Mouse (Mus musculus) adrenal gland, adult 2 months (tissue): ENCODE results near the gene Fez1. TPM values are rescaled to one million over a fixed set of nuclear protein-coding genes. Genes with fewer than 3 reads are reported as not detected.

Experiments
- DNase-seq: peaks from one replicate; pipeline ENCODE4 v3.0.0; 2021
- polyA plus RNA-seq: library from polyadenylated mRNA; depleted of rRNA; stranded (reverse); fragments of >200 nt; gene quantifications from 2 replicates; pipeline ENCODE4 v1.2.3, GENCODE M21; 2012; rRNA removed
- total RNA-seq, 2 experiments: library from RNA; stranded (reverse); gene quantifications; 2 replicates each; pipeline ENCODE4 v1.2.3; 2021

Fez1 gene
- total and polyA plus RNA-seq, 3 experiments, result 0.76 to 7.2 (median 2.7) TPM

DNA sequence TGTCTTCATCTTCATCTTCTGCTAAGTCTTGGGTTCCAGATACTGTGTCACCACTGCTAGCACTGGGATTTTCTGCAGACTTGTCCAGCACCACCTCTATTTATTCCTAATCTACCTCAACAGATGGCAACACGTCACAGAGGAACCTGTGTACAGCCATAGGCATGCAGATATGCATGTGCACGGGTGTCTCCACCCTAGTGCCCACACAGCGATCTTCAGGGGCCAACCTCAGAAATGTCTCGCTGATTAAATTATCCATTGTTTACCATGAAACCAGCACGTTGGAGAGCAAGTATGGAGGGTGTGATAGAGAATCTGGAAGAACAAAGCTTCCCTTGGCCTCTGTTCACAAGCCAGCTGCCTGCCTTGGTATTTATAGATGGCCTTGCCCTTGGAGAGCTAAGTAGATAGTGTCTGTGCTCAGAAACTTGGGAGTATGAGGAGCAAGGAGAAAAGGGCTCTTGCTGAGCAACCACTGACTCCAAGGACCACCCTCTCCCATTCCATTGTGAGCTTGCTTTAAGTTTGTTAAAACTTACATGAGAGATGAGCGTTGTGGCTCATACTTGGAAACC lies 71.8 kb downstream of the Fez1 start:
- DNase-seq, result peak; percentile 35

DNA sequence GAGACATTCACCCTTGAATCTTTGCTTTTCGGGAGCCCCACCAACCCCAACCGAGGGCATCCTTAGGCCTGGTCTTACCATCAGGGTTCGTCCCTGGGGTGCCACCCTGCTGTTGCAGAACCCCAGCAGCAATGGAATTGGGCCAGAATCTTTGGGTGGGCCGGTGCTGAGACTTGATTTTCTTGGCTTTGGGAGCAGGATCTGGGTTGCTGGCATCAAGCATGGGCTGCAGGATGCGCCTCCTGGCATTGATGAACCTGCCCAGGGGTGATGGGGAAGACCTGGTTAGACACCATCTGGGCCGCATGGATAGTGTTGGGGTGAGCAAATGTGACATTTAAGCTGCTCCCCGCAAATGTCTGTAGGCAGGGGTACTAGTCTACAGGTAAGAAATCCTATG lies 72.6 kb downstream of the Fez1 start:
- DNase-seq, result no peak

DNA sequence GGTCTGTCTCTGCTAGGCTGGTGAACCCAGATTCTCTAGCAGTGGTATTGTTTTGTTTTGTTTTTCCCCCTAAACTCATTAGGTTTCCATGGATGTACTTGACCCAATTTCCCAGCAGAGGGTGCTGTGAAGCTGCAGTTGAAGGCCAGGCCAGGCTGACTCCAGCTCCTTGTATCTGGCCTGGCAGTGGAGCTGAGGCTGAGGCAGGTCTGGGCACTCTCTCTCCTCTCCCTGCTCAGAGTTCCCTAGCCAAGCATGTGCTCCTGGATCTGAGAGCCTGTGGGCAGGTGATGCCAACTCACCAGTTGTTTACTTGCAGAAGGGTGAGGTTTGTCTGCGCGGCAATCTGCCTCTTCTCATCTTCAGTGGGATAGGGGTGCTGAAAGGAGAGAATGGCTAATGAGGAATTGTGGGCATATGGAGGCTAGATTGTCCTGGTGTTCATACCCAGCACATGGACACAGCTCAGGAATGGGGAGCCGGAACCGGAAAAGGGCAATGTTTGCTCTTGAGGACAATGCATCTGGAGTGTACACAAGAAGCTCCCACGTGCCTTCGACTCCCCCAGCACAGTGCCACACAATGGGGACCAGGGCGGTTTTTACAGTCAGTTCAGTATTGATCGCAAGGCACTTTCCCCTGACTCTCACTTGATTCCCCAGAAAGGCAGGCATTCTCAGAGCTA lies 73.5 kb downstream of the Fez1 start:
- DNase-seq, result peak; percentile 72

DNA sequence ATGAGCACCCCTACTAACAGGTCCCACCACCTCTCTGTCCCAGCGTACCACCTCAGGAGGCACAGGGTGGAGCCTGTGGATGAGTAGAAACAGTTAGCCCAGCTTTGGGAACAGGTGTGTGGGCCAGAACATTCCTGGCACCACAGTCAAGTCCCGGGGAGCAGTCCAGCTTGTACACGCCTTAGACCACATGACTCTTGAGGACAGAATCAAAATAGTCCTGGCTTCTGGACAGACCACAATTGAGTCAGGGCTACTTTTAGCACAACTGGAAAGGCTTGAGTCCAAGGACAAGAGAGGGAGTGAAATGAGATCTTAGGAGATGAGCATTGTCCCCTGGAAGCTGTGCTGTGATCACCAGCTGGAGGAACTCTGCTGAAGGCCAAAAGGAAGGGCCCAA lies 76.9 kb downstream of the Fez1 start:
- DNase-seq, result no peak

DNA sequence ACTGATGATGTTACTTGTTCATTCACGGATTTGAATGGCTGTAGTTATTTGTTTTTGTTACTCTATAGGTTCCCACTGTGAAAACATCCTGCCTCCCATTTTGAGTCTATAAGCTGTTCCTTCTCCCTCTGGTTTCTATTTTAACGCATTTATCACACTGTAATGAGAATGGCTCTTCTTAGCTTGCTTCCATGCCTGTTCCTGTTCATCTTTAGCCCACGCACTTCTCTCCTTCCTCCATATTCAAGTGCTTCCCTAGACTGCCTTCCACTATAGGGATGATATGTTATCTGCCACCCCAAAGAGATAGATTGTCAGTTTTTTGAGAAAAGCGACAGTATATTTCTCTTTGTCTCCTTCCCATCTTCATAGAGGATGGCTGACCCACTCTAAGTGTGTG lies 78.8 kb downstream of the Fez1 start:
- no peak for DNase-seq

DNA sequence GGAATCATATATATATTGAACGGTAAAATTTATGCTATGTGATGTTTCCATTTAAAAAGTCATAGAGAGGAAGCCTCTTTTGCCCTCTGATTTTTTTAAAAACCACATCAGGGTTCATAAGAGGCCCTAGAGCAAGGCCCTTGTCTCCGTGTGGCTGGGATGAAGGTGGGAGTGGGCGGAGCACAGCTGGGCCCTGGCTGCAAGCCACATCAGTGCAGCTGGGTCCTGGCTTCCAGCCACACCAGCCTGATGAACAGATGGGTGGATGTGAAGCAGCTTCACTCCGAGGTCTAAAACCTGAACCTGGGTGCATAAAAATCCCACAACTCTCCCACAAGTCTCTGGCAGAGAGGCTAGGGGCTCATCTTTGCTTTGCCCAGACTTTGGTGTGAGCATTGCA lies 83.8 kb downstream of the Fez1 start:
- no peak for DNase-seq

DNA sequence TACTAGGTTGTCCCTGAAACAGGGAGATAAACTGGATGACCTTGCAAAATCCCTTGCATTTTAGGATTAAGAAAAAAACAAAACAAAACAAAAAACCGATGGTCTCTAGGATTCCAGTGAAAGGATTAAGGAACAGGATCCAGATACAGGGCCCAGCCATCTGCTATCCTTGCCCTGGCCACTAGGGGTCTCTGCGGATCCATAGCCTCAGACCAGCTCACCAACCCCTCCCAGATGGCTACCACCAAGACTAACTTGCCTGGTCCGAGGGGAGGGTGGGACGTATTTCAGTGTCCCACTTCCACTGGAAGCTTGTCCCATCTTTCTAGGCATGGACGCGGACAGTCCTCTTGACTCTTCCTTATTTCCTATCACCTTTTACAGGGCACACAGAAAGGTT lies 94.7 kb downstream of the Fez1 start:
- peak; percentile 72 for DNase-seq

DNA sequence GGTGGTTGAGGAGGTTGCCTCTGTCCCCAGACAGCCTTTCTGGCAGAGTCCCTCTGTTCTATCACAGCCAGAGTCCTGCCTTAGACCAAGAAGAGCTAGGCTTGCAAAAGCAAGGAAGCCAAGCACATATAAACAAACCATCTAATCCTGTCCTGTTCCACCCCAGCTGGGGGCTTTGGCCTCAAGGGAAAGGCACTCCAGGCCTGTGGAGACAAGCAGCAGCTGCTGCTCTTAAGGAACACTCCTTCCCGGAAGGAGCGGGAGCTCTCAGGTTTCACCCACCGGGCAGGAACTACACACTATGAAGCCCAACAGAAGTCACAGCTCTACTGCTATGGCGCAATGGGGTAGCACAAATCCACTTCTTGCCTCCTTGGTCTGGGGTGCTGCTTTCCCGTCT lies 95.3 kb downstream of the Fez1 start:
- DNase-seq, result no peak

DNA sequence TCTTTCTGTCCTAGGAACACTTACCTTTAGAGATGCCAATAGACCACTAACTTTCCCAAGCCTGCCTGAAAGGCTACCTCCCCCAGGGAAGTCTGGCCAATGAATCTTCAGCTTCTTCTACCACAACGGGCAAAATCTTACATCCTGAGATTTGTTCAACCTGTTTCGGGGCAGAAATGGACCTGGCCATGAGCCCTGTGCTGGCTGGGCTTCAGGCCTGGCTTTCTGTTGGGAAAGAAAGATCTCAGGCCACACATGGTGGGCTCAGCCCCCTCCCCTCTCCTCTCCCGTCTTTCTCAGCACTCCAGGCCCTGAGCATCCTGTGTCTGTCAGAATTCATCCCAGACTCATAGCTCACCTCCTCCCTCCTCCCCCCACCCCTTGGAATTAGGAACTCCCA lies 96.9 kb downstream of the Fez1 start:
- no peak for DNase-seq

DNA sequence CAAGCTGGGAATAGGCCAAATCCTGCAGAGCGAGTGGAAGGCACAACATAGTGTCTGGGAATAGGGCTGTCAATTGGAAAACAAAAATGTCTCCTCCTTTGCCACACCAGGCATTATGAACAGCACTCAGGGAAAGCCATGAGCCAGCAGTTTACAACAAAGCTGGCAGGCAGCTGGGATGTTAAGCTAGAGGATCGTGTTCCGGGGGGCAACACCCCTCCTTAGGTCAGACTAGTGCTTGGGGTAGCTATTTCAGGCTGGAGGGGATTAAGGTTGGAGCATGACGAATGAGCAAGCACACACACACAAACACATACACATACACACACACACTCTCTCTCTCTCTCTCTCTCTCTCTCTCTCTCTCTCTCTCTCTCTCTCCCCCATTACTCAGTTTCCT lies 97.8 kb downstream of the Fez1 start:
- no peak for DNase-seq

DNA sequence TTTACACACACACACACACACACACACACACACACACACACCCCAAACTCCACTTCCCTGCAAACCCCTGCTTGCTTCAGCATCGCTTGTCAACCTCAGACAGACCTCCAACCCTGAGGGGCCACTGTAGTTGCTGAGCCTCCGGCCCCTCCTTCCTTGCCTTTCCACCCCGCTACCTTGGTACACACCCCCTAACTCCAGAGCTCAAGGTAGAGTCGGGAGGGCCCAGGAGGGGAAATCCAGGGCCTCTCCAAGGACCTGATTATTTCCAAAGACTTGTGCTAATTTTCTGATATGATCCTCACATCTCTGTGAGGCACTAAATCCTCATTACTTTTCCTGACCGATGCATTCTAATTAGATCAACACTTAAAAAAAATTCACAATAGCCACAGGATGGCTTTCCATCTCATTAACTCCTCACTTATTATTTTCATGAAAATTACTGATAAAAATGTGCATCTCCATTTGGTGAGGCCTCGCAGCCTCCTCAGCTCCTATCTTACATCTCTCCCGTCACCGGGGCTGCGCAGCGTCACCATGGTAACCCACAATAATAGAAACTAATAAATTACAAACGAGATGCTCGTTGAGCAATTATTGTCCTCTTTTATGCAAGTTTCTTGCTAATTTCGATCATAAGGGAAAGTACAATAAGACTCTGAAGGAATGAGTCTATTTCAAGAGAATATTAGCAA lies 100.2 kb downstream of the Fez1 start:
- DNase-seq, result no peak

DNA sequence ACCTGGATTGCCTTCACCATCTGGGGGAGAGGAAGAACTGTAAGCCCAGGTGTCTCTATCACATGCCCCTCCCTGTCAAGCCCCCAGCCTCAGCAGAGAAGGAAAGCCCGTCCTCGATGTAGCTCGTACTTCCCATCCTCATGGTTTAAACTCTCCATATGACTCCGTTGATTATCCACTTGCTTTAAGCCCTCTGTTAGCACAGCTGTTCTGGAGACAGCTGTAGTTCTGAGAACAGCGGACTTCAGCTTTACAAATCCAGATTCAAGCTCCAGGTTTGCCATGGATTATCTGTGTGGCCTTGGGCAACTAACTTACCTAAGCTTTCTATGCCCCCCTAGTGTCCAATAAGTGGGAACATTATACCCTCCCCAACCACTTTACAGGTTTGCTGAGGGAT lies 102.1 kb downstream of the Fez1 start:
- DNase-seq, result no peak

Other genes starting within 250 kb of the Fez1 start
- gene Gm17689, start 239.2 kb upstream of the Fez1 start, total RNA-seq, result not detected
- not detected in 2 replicates for gene Gm17689, start 239.2 kb upstream of the Fez1 start, polyA plus RNA-seq
- gene A630095E13Rik, start 178.5 kb upstream of the Fez1 start, total RNA-seq, result not detected
- gene A630095E13Rik, start 178.5 kb upstream of the Fez1 start, polyA plus RNA-seq, result not detected in 2 replicates
- gene Acrv1, start 128.6 kb upstream of the Fez1 start, total RNA-seq, result not detected
- gene Acrv1, start 128.6 kb upstream of the Fez1 start, polyA plus RNA-seq, result not detected in 2 replicates
- 1 to 10 TPM; 2.1 to 3.8 TPM for gene Chek1, start 94.8 kb upstream of the Fez1 start, total RNA-seq
- 0.27 and 0.38 TPM in 2 replicates for gene Chek1, start 94.8 kb upstream of the Fez1 start, polyA plus RNA-seq
- gene Stt3a, start 54.2 kb upstream of the Fez1 start, total RNA-seq, result 100 to 1,000 TPM; 260 to 267 TPM
- 68.6 and 107 TPM in 2 replicates for gene Stt3a, start 54.2 kb upstream of the Fez1 start, polyA plus RNA-seq
- gene Ei24, start 24.5 kb upstream of the Fez1 start, total RNA-seq, result 100 to 1,000 TPM; 134 to 147 TPM
- gene Ei24, start 24.5 kb upstream of the Fez1 start, polyA plus RNA-seq, result 200 and 225 TPM in 2 replicates